Mouse (Mus musculus) layer of hippocampus, adult 18-20 months (tissue): ENCODE measurements around the gene Ubash3b. TPM values are rescaled to one million over a fixed set of nuclear protein-coding genes. Genes with fewer than 3 reads are reported as not detected.

ENCODE experiments used
- DNase-seq, 2 experiments: peaks; one replicate each; pipeline ENCODE4 v3.0.0; 2022; ENCODE audit warnings: low spot score in 2 of 2
- total RNA-seq, 2 experiments: library from RNA; stranded (reverse); gene quantifications; 2 replicates each; pipeline ENCODE4 v1.2.3; 2021

Gene Ubash3b
- total RNA-seq, 2 experiments from 2014 or later: 27.6 to 28.4 TPM

- no peak for DNase-seq
Observed at GRCm38 (mm10) chr9:41099897-41100296, 61.6 kb downstream of the Ubash3b start.

GRCm38 (mm10) chr9:41099067-41099466 is 62.4 kb downstream of the Ubash3b start:
- DNase-seq: no peak

GRCm38 (mm10) chr9:41098065-41098464 is 63.4 kb downstream of the Ubash3b start:
- no peak for DNase-seq

- DNase-seq: no peak
Observed at GRCm38 (mm10) chr9:41091993-41092392, 69.5 kb downstream of the Ubash3b start.

GRCm38 (mm10) chr9:41091187-41091586 is 70.3 kb downstream of the Ubash3b start:
- DNase-seq: no peak

GRCm38 (mm10) chr9:41087831-41088383 is 73.6 kb downstream of the Ubash3b start:
- no peak for DNase-seq

GRCm38 (mm10) chr9:41084191-41084901 is 77.2 kb downstream of the Ubash3b start:
- no peak for DNase-seq

- no peak for DNase-seq
Observed at GRCm38 (mm10) chr9:41083386-41084055, 78.0 kb downstream of the Ubash3b start.

- no peak for DNase-seq
Observed at GRCm38 (mm10) chr9:41082891-41083290, 78.6 kb downstream of the Ubash3b start.

GRCm38 (mm10) chr9:41080877-41081276 is 80.6 kb downstream of the Ubash3b start:
- no peak for DNase-seq

GRCm38 (mm10) chr9:41079428-41080155 is 81.9 kb downstream of the Ubash3b start:
- DNase-seq: no peak

- DNase-seq: peak; percentile 38 to 68
Observed at GRCm38 (mm10) chr9:41078198-41078597, 83.3 kb downstream of the Ubash3b start.

GRCm38 (mm10) chr9:41076150-41076549 is 85.3 kb downstream of the Ubash3b start:
- DNase-seq: no peak

- no peak for DNase-seq
Observed at GRCm38 (mm10) chr9:41075528-41075927, 86.0 kb downstream of the Ubash3b start.

GRCm38 (mm10) chr9:41073196-41074009 is 88.1 kb downstream of the Ubash3b start:
- DNase-seq: no peak

GRCm38 (mm10) chr9:41072786-41073185 is 88.7 kb downstream of the Ubash3b start:
- no peak for DNase-seq

- no peak for DNase-seq
Observed at GRCm38 (mm10) chr9:41071906-41072511, 89.5 kb downstream of the Ubash3b start.

- DNase-seq: no peak
Observed at GRCm38 (mm10) chr9:41070761-41071181, 90.7 kb downstream of the Ubash3b start.

- DNase-seq: no peak
Observed at GRCm38 (mm10) chr9:41069509-41069908, 92.0 kb downstream of the Ubash3b start.

GRCm38 (mm10) chr9:41061446-41061845 is 100.1 kb downstream of the Ubash3b start:
- DNase-seq: no peak
